Mouse (Mus musculus) ES-E14 (cell line): ENCODE results near the gene Arhgap9. TPM values are rescaled to one million over a fixed set of nuclear protein-coding genes. Genes with fewer than 3 reads are reported as not detected.

Experiments
- DNase-seq: peaks from one replicate; pipeline ENCODE4 v3.0.0-alpha.2; 2013; ENCODE audit warnings: low read depth, low spot score
- H3K27ac ChIP-seq: 2 replicates; pipeline ENCODE4 v1.5.1; 2012; ENCODE audit warnings: low read depth, mild to moderate bottlenecking, low read length, moderate library complexity, mixed read lengths; ENCODE audit not compliant: poor library complexity, insufficient read depth, severe bottlenecking
- H3K36me3 ChIP-seq: 2 replicates; pipeline ENCODE4 v1.6.1; 2012; ENCODE audit warnings: mild to moderate bottlenecking, low read length, moderate library complexity, mixed read lengths; ENCODE audit not compliant: control insufficient read depth, poor library complexity, insufficient read depth, severe bottlenecking
- H3K4me1 ChIP-seq, 2 experiments: fragments of 150-350 bp in 1 of 2; sonication (generic) in 1 of 2; 2 replicates each; pipeline ENCODE4 v1.6.1; 2012; ENCODE audit warnings: low read length in 2 of 2, mild to moderate bottlenecking in 1 of 2, mixed read lengths in 1 of 2; ENCODE audit not compliant: control insufficient read depth in 2 of 2, insufficient read depth in 2 of 2, poor library complexity in 1 of 2
- H3K4me3 ChIP-seq, 2 experiments: fragments of 150-350 bp in 1 of 2; sonication (generic) in 1 of 2; 2 replicates each; pipeline ENCODE4 v1.5.1; 2012; ENCODE audit warnings: low read length in 2 of 2, low read depth in 1 of 2, mild to moderate bottlenecking in 1 of 2, mixed read lengths in 1 of 2; ENCODE audit not compliant: insufficient read depth in 1 of 2, poor library complexity in 1 of 2, severe bottlenecking in 1 of 2
- H3K9ac ChIP-seq: 2 replicates; pipeline ENCODE4 v1.6.1; 2012; ENCODE audit warnings: low read depth, mild to moderate bottlenecking, low read length, mixed read lengths; ENCODE audit not compliant: poor library complexity, insufficient read depth, severe bottlenecking
- H3K9me3 ChIP-seq: fragments of 150-350 bp; sonication (generic); 2 replicates; pipeline ENCODE4 v1.6.1; 2012; ENCODE audit warnings: low read depth, mild to moderate bottlenecking, low read length; ENCODE audit not compliant: control insufficient read depth, insufficient read depth
- CHD2 ChIP-seq: IDR thresholded peaks from 2 replicates; pipeline ENCODE4 v1.6.1; 2014; ENCODE audit warnings: mild to moderate bottlenecking, low read depth, low read length, inconsistent platforms
- HCFC1 ChIP-seq: IDR thresholded peaks from 2 replicates; pipeline ENCODE4 v1.6.1; 2012; ENCODE audit warnings: low read length, inconsistent platforms, borderline replicate concordance; ENCODE audit not compliant: insufficient read depth
- MAFK ChIP-seq: IDR thresholded peaks from 2 replicates; pipeline ENCODE4 v1.6.1; 2014; ENCODE audit warnings: mild to moderate bottlenecking, low read depth, low read length, inconsistent platforms; ENCODE audit not compliant: insufficient read depth
- ZC3H11A ChIP-seq: IDR thresholded peaks from 2 replicates; pipeline ENCODE4 v1.6.1; 2012; ENCODE audit warnings: low read depth, mild to moderate bottlenecking, inconsistent platforms, low read length, borderline replicate concordance
- ZNF384 ChIP-seq: IDR thresholded peaks from 2 replicates; pipeline ENCODE4 v1.6.1; 2012; ENCODE audit warnings: low read depth, low read length, inconsistent platforms
- in situ Hi-C, 2 experiments: fragments of 600-800 bp; cut with MboI; formaldehyde crosslinking; loops; one replicate each; pipeline ENCODE4 v1.15.1; 2025; ENCODE audit warnings: low sequenced_read_pairs in 2 of 2, inconsistent platforms in 1 of 2; ENCODE audit not compliant: unreplicated experiment in 2 of 2
- total RNA-seq: library from RNA; depleted of rRNA; stranded (reverse); fragments of 300-350 nt; gene quantifications from 2 replicates; pipeline ENCODE4 v1.2.3, GENCODE M21; 2012

Arhgap9 gene
- total RNA-seq, 1 experiment, result 2.6 TPM

- Histone ChIP-seq H3K9ac (peak overlapping the region; percentile 29), H3K4me1 (peaks cover 6 to 28% of the 10 kb centered on the region in 2 experiments; a peak in 3 of 4 replicates), H3K9me3 (no peaks in the 10 kb centered on the region), H3K27ac (no peak overlapping the region), H3K4me3 (peak overlapping the region; percentile 49 to 61), H3K36me3 (peaks cover 11% of the 10 kb centered on the region; the same call in 1 of the 2 replicates)
- TF ChIP-seq ZNF384 (no peak), CHD2 (no peak), ZC3H11A (no peak), HCFC1 (no peak), MAFK (no peak)
- no peak for DNase-seq
- in situ Hi-C loops, result no loop called here
These were observed 5.1 kb downstream of the Arhgap9 start for GRCm38 (mm10) chr10:127326828-127327227.

DNA sequence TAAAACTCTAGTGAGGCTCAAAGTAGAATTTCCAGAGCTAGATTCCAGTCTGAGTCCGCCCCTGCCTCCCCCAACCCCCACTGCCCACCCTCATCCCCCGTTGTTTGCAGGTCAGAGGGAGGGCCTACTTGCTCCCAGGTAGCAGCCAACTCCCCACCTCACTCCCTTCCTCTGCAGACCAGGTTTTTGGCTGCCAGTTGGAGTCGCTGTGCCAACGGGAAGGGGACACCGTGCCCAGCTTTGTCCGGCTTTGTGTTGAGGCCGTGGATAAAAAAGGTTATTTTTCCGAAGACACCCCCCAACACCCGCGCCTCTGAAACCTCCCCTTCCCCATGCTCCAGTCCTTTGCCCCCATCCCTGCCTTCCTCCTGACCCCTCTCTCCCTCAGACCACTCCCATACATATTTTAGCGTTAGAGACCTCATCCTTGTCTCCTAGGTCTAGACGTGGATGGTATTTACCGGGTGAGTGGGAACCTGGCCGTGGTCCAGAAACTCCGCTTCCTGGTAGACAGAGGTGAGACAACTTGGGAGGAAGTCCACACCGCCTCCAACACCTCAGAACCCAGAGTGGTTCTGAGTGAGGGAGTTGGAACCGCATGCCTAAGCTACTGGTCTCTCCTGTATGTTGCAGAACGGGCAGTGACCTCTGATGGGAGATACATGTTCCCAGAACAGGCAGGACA, 5.8 kb downstream of the Arhgap9 start:
- no peak for TF ChIP-seq CHD2
- TF ChIP-seq MAFK, result no peak
- TF ChIP-seq HCFC1, result no peak
- TF ChIP-seq ZC3H11A, result no peak
- TF ChIP-seq ZNF384, result no peak
- no peak overlapping the region for H3K9ac ChIP-seq
- no peaks in the 10 kb centered on the region for H3K9me3 ChIP-seq
- peaks cover 15% of the 10 kb centered on the region; the same call in 1 of the 2 replicates for H3K36me3 ChIP-seq
- no peak for DNase-seq
- no peak overlapping the region for H3K4me3 ChIP-seq
- no peak overlapping the region; the same call in 1 of the 2 replicates for H3K27ac ChIP-seq
- in situ Hi-C loops, result no loop called here
- H3K4me1 ChIP-seq, result peaks cover 6 to 24% of the 10 kb centered on the region in 2 experiments; a peak in 3 of 4 replicates

DNA sequence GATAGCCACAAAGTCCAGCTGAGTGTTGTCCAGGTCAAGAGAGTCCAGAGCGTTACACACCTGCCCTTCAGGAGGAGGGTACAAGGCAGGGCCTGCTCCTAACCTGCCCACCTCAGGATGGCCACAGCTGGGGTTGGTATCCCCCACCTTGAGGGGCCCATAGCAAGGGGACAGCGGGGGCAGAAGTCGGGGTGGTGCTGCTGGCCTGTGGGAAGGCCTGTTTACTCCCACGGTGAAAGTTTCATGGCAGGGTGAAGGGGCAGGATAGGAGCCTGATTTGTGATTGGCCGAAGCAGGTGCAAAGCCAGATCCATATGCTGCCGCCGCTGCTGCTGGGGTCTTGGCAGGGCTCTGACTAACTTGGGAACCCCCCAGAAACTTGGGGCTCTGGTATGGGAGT, 8.4 kb downstream of the Arhgap9 start:
- no peak for TF ChIP-seq ZNF384
- TF ChIP-seq CHD2, result no peak
- TF ChIP-seq ZC3H11A, result no peak
- no peak for TF ChIP-seq MAFK
- no peak overlapping the region for H3K4me3 ChIP-seq
- H3K36me3 ChIP-seq, result peaks cover 26% of the 10 kb centered on the region; the same call in 1 of the 2 replicates
- no peak for DNase-seq
- no peak overlapping the region for H3K9ac ChIP-seq
- in situ Hi-C loops, result no loop called here
- H3K4me1 ChIP-seq, result peaks cover 6 to 21% of the 10 kb centered on the region in 2 experiments; a peak in 2 of 4 replicates
- no peak overlapping the region for H3K27ac ChIP-seq
- H3K9me3 ChIP-seq, result no peaks in the 10 kb centered on the region

DNA sequence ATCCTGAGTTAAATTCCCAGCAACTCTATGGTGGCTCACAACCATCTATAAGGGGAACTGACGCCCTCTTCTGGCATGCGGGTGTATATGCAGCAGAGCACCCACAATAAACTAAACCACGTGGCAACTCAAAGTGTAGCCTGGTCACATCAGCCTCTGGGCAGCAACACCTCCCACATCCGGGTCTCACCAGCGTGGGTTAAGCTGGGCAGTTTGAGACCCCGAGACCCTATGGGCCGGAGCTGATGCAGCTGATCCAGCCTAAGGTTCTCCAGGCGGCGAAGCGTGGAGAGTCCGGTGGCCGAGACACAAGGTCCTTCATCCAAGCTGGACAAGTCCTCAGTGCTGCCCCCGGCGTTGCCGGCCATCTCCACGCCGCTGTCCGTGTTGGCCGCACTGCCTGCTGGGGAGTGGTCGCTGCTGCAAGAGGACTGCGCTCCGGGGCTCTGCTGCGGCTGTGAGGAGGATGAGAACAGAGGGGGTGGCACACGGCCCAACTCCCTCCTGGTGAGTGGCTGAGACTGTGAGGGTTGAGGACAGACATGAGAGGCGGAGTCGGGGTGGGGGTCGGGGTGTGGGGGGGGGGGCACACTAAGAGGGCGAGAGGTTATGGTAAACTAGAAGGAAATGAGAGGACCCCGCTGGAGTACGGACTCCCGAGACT, 10.6 kb downstream of the Arhgap9 start:
- no peaks in the 10 kb centered on the region for H3K9me3 ChIP-seq
- TF ChIP-seq HCFC1 (no peak), ZC3H11A (no peak), CHD2 (no peak), ZNF384 (no peak), MAFK (no peak)
- H3K9ac ChIP-seq, result peak overlapping the region; percentile 65
- DNase-seq, result no peak
- H3K27ac ChIP-seq, result no peak overlapping the region; the same call in 1 of the 2 replicates
- peaks cover 11 to 30% of the 10 kb centered on the region in 2 experiments for H3K4me1 ChIP-seq
- in situ Hi-C loops, result no loop called here
- H3K36me3 ChIP-seq, result peaks cover 32% of the 10 kb centered on the region
- peak overlapping the region; percentile 3 to 53; a peak in 3 of 4 replicates for H3K4me3 ChIP-seq
